Mouse (Mus musculus) ES-E14 (cell line): ENCODE results near the gene Zc3h12a.

ENCODE experiments used
- HCFC1 ChIP-seq: IDR thresholded peaks from 2 replicates; pipeline ENCODE4 v1.6.1; 2012; ENCODE audit warnings: low read length, inconsistent platforms, borderline replicate concordance; ENCODE audit not compliant: insufficient read depth
- ZC3H11A ChIP-seq: IDR thresholded peaks from 2 replicates; pipeline ENCODE4 v1.6.1; 2012; ENCODE audit warnings: low read depth, mild to moderate bottlenecking, inconsistent platforms, low read length, borderline replicate concordance
- ZNF384 ChIP-seq: IDR thresholded peaks from 2 replicates; pipeline ENCODE4 v1.6.1; 2012; ENCODE audit warnings: low read depth, low read length, inconsistent platforms

DNA sequence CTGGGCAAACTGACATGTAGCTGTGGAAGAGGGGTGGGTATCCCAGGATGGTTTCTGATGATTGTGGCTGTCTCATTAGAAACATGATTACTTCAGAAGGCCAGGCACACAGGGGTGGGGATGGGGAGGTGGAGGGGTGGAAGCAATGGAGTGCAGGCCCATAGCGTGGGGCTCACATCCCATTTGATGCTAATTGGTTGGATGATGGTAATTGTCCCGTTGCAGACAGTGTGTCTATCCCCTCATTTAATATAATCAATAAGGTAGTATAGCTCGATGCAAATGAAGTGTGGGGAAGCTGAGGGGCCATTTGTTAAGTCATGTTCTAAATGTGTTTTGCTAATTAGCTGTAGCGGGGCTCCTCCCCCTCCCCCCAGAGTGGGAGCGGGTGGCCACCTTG, 45.5 kb upstream of the Zc3h12a start:
- TF ChIP-seq ZC3H11A (no peak), ZNF384 (no peak), HCFC1 (no peak)
